Mouse (Mus musculus) MN1 (cell line): ENCODE data around the gene Akt2.

ENCODE experiments used
- DNase-seq: peaks from one replicate; pipeline ENCODE4 v3.0.0-alpha.2; 2016; ENCODE audit warnings: low spot score

Gene Akt2

DNA sequence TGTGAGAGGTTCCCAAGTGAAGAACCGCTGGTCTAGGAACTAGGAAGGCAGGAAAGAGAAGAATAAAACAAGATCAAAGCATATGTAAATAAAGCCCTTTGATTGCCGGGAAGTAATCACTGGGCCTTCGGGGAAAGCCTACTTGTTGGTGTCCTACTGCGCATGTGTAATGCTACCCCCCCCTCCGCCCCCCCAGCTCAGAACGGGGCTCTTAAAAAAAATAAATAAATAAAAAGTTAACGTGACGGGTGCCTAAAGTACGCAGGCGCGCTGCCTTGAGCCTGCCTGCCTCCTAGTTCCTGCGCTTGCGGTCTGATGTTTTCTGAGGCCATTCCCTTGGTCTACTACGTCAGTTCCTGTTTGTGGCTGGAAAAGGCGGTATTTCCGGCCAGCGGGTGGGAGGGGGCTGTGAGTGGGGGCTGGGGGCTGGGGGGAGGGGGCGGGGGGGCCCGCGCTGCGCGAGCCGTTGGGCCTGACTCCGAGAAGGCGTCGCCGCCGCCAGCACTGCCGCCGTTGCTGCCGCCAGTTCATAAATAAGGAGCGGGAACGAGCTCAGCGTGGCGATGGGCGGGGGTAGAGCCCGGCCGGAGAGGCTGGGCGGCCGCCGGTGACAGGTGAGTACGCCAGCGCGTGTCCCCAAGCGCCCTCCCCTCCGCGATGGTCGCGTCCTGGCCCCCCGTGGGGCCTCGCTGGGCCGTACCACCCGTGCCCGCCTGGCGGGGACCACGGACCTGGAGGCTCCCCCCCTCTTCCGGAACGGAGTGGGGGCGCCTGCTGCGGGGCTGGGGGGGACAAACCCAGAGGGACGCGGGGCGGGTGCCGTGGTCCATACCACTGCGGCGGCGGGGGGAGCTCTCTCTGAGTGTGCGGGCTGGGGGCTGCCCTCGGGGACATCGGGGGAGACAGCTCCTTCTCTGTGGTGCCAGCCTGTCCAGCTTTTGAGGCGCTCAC is at the start of gene Akt2:
Gene Akt2, plus strand, starts transcription at position 287 of the 951 bp plus-strand sequence.
- peak; percentile 95 for DNase-seq

DNA sequence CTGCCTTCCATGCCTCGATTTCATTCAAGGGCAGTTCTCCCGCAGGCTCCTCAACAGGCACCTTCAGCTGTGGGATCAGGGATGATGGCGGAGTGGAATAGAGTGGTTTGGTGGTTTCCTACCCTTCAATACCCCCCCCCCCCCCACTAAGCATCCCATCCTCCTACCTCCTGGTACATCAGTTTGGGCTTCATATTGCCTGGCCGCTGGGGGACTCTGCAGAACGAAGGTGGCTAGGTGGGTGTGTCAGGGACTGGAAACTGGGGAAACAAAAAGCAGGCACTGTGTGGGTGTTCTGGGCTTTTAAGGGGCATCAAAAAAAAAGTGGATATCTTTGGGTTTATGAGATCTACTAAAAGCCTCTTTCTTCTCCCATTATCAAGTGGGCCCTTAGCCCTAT is 49.4 kb upstream of the Akt2 start:
- DNase-seq = no peak

DNA sequence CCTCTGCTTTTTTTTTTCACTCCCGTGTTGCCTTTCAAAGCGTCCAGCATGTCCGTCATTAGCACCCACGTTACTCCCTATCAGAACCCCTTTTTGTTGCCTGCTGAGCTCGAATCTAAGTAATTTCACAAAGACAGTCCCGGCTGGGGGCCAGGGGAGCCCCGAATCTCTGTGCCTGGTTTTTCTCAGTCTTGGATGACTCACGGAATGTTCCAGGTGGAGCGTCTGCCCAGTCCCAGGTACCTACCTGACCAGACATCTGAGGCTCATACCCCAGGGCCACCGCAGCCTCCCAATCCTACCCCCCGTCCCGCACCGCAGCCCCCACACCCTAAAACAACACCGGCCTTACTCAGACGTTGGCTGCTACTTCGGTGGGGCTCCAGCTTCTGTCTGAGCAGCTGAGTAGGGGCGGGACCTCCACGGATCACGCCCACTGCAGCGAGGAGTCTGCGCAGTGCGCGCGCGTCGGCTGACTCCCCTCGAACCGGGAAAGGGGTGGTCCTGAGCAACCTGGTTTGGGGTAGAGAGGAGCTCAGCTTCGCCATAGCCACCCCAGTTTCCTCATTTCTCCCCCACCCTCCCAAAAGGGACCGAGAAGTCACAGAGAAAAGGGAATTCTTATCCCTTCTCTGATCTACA is 48.8 kb upstream of the Akt2 start:
- peak; percentile 73 for DNase-seq

DNA sequence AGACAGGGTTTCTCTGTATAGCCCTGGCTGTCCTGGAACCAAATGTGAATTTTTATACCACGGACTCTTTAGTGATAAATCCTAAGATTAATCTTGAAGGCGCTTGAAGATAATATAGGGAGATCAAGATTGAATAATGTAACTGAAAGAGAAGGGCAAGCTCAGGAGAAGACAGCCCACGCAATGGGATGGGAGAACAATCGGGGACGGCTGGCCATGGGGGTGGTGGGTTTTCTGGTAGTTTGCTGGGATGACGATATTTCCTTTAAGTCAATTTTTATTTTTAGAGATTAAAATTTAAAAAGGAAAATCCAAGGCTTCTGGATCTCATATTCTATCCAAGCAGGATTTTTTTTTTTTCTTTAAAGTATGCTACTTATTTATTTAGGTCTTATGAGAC is 48.3 kb upstream of the Akt2 start:
- DNase-seq = no peak

DNA sequence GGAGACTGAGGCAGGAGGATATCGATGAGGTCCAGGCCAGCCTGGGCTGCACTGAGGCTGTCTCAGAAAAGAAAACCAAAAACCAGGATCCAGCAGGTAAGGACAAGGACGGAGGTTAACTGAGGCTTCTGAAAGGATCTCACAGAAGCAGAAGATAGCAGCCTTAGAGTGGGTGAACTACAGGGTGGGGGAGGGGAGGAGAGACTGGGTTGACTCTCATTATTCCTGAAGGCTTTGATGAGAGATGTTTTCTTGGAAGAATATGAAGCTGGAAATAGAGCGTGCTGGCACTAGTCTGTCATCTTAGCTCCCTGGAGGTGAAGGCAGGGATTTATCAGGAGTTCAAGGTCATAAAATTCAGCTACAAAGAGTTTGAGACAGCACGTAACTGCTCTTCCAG is 47.5 kb upstream of the Akt2 start:
- no peak for DNase-seq

DNA sequence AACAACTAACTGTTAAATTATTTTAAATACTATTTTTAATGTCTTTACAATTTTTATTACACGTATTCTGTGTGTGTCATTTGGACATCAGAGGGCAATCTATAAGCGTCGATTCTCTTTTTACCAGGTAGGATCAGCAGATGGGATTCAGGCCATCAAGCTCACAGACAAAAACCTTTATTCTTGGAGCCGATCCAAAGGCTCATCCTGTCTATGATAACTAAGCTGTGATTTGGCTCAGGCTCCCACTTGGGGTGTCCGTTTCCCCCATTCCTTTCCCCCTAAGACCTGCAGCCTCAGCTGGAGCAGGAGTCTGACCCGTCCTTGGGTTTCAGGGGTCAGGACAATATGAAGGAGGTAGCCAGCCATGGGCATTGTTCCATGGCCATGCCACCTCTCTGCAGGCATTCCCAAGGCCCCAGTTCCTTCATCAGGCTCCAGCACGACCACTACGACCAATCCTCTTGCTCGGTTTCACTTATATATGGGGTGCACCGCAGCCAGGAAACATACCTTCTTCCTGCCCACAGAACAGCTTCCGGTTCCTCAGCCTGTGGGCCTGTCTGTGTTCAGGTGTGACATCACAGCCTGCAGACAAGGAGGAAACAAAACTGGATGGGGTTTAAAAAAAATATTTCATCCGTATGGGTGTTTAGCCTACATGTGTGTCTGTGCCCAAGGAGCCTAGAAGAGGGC is 46.5 kb upstream of the Akt2 start:
- DNase-seq = no peak

DNA sequence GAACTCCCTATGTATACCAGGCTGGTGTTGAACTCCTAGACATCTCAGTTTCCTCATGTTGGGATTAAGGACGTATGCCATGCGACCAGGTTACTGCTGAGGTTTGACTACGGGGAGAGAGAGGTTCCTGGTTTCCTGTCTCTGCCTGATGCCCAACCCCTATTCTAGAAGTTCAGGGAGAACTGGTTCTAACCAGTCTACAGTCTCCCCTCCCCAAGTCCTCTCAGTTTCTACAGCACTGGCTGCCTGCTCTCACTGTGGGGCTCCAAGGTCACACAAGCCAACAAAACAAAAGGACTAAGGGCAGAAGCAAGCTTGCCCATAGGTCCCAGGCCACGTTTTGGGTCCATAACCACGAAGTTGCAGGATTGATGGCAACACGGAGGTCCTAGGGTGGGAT is 41.8 kb upstream of the Akt2 start:
- DNase-seq = no peak

DNA sequence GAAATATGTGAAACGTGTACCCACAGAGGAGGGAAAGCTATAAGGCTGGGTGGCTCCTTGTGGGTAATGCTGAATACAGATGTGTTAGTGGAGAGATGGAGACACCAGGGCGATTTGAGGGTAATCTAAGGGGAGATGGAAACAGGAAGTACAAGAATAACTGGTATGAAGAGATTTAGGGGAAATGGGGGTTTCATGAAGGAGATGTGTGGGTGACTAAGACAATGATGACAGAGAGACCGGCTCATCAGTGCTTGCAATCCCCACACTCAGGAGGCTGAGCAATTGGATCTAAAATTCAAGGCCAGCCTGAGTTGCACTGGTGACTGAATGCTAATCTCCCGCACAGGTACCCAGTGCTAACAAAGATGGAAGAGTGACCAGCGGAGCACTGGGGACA is 39.3 kb upstream of the Akt2 start:
- DNase-seq = no peak

DNA sequence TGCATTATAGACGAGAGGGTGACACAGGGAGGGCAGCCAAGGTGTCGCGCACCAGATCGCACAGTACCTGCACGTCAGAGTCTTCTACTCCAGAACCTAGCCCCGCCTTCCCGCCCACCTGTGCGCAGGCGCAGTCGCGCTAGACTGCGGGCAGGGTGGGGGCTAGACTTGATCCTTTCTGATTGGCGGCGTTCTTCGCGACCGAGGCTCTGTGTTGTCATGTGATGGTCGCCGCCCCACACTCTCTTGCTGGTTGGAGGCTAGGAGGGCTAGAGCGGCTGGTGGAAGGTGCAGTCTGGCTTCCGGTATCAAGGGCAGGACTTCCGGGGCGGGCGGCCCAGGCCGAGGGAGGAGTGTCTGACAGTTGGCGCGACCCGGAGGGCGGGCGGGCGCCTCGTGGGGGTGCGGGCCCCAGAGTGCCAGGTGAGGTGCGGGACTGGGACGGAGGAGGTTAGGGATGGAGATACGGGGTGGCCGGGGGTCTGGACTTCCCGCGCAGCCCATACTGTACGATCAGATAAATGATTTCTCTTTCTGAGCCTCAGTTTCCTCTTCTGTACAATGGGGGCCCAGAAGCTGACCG is 38.3 kb upstream of the Akt2 start, which contains the start of the genes Pld3 and 2310022A10Rik:
Gene Pld3, minus strand, starts transcription at position 288 of the 583 bp plus-strand sequence.
Gene 2310022A10Rik, plus strand, starts transcription at position 303 of the 583 bp plus-strand sequence.
- DNase-seq = peak; percentile 92

DNA sequence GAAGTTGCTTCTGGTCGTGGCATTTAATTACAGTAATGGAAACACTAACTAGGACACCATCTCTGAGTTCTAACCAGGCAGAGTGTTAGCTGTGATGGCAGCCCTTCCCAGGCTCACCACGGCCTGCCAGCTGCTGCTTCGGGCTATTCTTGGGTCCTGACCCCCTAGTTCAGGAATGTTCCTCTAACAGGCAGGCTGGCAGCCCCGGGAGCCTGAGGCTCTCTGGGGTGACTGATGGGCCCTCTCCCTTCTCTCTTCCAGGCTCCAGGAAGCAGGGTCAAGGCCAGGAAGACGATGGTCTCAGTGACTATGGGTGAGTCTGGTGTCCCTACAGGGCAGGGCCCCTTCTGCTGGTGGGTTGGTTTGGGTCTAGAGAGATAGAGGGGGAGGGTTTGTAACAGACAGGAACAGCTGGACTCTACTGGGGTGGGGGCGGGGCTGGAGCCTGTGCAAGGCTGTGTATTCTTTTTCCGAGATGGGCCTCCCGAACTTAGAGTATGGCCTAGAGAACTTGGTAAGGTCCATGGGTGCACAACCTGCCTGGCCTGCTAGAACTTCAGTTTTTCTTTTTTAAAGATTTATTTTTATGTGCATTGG is 31.0 kb upstream of the Akt2 start:
- DNase-seq = no peak

DNA sequence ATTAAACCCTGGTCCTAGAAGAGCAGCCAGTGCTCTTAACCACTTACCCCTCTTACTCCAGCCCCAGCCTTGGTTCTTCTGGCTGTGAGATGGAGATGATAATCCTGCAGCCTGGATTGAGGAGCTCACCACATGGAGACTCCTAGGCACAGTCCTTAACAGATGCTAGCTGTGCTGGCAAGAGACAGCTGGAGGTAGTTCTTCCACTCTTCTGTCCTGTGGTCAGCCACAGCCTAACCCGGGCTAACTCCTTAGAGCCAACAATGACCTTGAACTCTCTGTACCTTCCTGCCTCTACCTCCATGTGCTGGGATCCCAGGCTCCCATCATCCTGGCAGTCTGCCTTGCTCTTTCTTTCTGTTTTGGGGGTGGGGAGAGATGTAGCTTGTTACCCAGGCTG is 30.4 kb upstream of the Akt2 start:
- no peak for DNase-seq

DNA sequence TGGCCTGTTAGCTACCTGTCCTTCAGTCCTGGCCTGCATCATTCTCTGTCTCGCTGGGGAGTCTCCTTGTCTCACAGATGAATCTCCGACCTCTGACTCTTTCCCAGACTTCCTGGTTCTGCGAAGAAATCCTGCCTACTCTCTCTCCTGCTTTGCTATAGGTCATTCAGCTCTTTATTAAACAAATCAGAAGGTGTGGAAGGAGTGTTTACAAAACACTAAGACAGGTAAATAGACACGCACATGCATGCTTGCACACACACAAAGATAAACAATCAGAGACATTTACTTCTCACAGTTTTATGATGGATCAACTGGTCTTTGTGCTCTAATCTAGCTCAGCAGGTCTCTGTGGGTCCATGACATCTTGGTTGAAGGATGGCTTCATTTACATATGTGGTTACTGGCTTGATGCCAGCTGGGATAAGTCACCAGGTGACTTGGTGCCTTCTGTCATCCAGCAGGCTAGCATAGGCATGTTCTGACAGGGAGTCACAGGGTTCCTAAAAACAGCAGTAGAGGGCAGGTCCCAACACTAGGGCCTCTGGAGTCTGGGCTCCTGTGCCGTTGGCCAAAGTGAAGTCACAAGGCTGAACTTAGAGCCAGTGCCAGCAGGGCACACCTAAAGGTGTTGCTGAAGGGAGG is 21.6 kb upstream of the Akt2 start:
- DNase-seq = no peak

DNA sequence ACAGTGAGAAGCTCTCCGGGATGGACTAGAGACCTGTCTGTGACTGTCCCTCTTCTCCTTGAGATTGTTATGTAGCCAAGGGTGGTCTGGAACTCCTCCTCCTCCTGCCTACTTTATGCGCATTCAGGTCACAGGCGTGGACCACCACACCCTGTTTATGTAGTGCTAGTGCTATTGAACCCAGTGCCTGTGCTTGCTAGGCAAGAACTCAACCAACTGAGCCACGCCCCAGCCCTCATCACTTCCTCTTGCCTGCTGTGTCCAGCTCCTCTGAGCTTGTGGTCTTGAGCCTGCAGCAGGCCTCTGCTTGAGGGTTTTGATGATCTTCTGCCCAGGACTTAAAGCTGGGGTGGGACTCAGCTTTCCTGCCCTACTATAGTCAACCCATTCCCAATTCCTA is 19.2 kb upstream of the Akt2 start:
- no peak for DNase-seq

DNA sequence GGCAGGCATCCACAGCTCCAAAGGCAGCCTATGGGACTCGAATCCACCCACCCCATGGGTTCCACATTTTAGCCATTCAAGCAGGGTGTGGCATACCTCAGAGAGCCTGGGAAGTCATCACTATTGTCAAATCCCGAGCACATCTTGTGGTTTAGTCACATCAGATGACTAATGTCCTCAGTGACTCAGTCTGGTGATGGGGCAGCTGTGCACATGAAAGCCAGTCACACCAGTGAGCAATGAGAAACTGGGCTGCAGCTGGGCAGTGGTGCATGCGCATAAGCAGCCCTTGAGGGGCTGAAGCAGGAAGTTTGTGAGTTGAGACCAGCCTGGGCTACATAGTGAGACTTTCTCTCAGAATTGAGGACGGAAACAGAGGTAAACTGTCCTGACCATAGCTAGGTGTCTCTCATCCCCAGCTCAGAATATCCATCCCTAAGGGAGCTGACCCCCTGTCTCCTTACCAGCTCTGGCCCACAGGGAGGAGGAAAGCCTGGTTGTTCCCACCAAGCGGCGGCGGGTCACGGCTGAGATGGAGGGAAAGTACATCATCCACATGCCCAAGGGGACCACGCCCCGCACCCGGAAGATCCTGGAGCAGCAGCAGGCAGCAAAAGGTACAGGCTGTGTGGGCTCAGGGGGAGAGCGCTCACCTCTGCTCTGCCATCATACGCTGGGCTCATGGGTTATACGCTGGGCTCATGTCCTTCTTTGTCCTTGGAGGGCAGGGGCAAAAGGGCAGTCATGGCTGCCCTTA is 17.1 kb upstream of the Akt2 start:
- DNase-seq = no peak

DNA sequence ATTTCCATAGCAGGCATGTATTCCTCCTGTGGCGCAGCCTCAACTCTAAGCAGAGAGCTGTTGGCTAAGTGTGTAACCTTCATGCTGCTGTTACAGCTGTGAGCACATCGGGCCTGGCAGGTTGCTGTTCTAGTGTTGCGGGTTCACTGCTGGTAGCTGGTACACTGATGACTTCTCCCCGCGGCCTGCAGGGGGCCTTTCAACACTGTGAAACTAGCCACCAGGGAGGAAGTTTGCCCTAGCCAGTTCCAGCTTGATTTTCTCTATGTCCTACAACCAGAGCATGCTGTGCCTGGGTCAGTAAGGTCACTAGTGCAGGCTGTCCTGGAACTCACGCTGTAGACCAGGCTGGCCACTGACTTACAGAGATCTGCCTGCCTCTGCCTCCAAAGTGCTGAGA is 14.4 kb upstream of the Akt2 start:
- no peak for DNase-seq

DNA sequence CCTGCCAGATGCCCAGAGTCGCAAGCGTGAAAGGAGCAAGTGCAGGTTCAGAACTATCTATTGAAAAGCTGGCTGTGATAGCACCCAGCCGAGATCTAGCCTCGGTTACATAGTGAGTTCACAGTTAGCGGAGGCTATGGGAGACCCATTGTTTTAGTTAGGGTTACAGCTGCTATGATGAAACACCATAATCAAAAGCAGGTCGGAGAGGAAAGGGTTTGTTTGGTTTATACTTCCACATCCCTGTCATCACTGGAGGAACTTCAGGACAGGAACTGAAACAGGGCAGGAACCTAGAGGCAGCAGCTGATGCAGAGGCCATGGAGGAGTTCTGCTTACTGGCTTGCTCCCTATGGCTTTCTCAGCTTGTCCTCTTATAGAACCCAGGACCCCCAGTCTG is 13.8 kb upstream of the Akt2 start:
- no peak for DNase-seq

DNA sequence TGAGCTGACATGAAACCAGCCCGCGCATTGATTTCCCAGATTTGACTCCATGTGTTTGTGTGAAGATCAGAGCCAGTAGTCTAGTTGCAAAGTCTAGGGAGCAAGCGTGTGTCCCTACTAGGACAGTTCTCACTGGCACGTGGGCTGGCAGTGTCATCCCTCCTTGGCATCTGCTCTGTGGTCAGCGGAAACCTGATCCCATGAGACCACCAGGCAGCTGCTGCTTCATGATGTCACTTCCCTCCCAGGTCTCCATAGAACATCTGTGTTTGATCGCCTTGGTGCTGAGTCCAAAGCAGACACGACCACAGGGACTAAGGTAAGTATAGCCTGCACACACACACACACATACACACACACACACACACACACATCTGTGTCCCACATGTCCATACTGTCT is 12.9 kb upstream of the Akt2 start:
- peak; percentile 54 for DNase-seq

DNA sequence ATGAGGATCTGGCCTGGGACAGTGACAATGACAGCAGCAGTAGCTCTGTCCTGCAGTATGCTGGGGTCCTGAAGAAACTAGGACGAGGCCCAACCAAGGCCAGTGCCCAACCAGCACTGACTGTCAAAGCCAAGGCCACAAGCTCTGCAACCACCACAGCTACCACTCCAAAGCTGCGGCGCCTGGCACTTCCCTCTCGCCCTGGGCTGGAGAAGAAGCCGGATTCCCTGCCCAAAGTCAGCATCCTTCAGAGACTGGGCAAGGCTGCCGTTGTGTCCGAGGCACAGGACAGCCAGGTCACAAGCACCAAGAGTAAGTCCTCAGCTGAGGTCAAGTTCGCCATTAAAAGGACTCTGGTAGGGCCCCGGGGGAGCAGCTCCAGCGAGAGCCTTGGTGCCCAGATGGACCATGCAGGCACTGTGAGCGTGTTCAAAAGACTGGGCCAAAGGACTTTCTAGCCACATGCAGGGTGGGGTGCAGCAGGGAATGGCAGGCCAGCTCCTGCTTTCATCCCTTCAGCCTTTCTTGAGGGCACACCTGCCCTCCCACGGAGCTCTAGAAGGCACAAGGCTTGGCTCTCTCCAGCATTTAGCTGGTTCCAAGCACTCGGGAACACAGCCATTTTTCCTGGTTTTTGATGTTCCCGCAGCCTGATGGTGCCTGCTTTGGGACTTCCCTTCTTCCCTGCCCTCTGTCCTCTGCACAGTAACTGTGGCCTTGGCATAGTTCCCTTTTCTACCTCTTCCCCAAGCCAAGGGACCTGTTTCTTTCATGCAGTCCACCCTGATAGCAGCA is 10.8 kb upstream of the Akt2 start:
- no peak for DNase-seq

DNA sequence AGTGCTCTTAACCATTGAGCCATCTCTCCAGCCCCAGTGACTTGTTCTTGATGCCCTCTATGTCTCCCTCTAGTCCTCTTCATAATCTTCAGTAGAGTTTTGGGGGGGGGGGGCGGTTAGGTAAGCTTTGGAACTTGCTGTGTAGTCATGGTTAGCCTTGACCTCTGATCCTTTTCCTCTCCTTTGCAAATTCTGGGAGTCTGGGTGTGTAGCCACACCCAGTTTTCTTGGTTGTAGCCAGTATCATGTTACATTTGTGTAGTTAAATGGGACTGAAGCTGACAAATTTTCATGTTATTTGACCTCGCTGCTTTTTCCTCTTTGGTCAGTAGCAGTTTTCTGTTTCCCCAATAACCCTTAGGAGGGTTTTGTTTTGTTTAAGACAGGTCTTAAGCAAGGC is 4.5 kb upstream of the Akt2 start:
- DNase-seq = no peak

DNA sequence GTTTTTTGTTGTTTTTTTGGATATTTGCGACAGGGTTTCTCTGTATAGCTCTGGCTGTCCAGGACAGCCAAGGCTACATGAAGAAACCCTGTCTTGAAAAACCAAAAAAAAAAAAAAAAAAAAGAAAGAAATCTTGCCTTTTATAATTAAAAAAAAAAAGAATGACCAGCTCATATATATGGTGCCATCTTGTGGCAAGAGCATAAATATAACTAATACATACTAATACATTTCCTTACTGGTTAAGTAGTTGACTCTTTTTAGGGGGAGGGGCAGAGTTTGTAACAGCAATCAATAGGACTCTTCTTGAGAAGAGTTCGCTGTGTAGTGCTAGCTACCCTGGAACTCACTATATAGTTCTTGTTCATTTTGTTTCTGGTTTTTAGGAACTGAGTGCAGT is 3.6 kb upstream of the Akt2 start:
- DNase-seq = peak; percentile 38
